Mouse (Mus musculus): ENCODE data around the gene Cenpx. TPM values are rescaled to one million over a fixed set of nuclear protein-coding genes. Genes with fewer than 3 reads are reported as not detected.
"Not testable (repeated sequence)": the region's sequence is repeated elsewhere in the genome, so short reads cannot be mapped to it uniquely, and the experiment has no call there.

The Cenpx gene
- 57.6 TPM for polyA plus RNA-seq (2012; fragmentation: generic; extraction: Trizol)
- long read RNA-seq, experiment 1, transcript Cenpx-203 (6 exons, 873 nt), result minor isoform, 5 of 58 reads
- long read RNA-seq, experiment 1, transcript Cenpx-202 (5 exons, 606 nt), result major isoform, 42 of 58 reads
- long read RNA-seq, experiment 1, partial matches to known transcripts, result 2 of 58 reads
- long read RNA-seq, experiment 1, other reads (novel, unspliced or antisense), result 8 of 58 reads
- long read RNA-seq, experiment 2, transcript Cenpx-202 (5 exons, 606 nt), result major isoform, 5 of 10 reads
- long read RNA-seq, experiment 2, partial matches to known transcripts, result 1 of 10 reads
- long read RNA-seq, experiment 2, other reads (novel, unspliced or antisense), result 2 of 10 reads

DNA sequence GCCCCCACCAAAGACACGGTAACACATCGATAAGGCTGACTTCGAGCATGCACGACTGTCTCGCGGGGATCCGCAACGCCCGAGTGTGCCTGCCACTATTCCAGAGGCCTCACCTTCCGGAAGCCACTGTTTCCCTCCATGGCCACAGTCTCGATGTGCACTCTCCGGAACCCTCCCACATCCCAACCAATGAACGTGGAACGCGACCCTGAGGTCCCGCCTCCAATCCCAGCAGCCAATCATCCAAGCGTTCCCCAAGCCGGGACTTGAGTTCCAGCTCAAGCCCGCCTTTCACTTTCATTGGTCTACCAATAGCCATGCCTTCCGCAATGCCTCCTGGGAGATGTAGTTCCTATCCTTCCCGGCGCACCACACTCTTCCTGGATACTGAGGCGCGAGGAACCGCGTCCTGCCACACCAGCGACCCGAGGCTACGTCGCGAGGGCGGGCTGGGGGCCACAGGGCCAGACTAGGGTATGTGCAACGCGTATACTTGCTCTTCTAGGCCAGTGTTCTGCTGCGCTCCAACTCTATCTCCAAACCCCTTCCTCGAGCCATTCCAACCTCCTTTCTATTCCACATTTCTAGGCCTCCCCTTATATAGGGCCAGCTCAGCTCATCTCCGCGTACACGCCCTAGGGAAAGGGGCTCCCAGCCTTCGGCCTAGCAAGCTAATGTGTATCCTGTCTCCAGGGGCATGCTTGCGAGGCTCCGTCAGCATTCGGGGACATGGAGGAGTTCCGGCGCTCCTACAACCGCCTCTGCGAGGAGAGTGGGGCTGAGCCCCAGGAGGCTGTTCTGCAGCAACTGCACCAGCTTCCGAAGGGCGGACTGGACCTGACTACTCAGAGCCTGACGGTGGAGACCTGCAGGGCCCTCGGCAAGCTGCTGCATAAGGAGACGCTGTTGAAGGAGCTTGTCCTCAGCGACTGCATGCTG, at the start of gene Cenpx, which contains the start of gene Lrrc45:
TSS of gene Cenpx (minus strand) at position 159 of the 939 bp plus-strand sequence.
TSS of gene Lrrc45 (plus strand) at position 346 of the 939 bp plus-strand sequence.
- TF ChIP-seq MAX (IDR thresholded peaks at IDR 0.05) (peak; percentile 87), CTCF (IDR thresholded peaks at IDR 0.05; ENCODE audit: control insufficient read depth, insufficient read depth, insufficient read length) (no peak)

GRCm38 (mm10) chr11:120762672-120763041, 49.1 kb upstream of the Cenpx start, which contains the start of gene Hmga1b:
TSS of gene Hmga1b (plus strand) at chr11:120762794.
- H3K27me3 ChIP-seq (ENCODE audit: control insufficient read depth, insufficient read depth, insufficient read length); H3K79me2 ChIP-seq (ENCODE audit: control insufficient read depth, insufficient read depth); H3K79me3 ChIP-seq (ENCODE audit: low read depth); H3K36me3 ChIP-seq (ENCODE audit: control insufficient read depth, insufficient read depth); H3ac ChIP-seq (ENCODE audit: control insufficient read depth, insufficient read length, low read depth); H3K4me3 ChIP-seq (ENCODE audit: insufficient read depth, poor library complexity, severe bottlenecking): not testable (repeated sequence)

More for the DNA sequence above, at the start of gene Cenpx, which contains the start of gene Lrrc45:
- Histone ChIP-seq H3K79me2 (ENCODE audit: control insufficient read depth, insufficient read depth) (no peaks in the 10 kb centered on the region), H3ac (ENCODE audit: control insufficient read depth, insufficient read length, low read depth) (peak within 1 kb of the TSS; percentile 94), H3K79me3 (ENCODE audit: low read depth) (no peaks in the 10 kb centered on the region), H3K4me3 (ENCODE audit: insufficient read depth, poor library complexity, severe bottlenecking) (peak within 1 kb of the TSS; percentile 53), H3K27me3 (ENCODE audit: control insufficient read depth, insufficient read depth, insufficient read length) (no peaks in the 10 kb centered on the region), H3K36me3 (ENCODE audit: control insufficient read depth, insufficient read depth) (peaks cover 38% of the 10 kb centered on the region)

DNA sequence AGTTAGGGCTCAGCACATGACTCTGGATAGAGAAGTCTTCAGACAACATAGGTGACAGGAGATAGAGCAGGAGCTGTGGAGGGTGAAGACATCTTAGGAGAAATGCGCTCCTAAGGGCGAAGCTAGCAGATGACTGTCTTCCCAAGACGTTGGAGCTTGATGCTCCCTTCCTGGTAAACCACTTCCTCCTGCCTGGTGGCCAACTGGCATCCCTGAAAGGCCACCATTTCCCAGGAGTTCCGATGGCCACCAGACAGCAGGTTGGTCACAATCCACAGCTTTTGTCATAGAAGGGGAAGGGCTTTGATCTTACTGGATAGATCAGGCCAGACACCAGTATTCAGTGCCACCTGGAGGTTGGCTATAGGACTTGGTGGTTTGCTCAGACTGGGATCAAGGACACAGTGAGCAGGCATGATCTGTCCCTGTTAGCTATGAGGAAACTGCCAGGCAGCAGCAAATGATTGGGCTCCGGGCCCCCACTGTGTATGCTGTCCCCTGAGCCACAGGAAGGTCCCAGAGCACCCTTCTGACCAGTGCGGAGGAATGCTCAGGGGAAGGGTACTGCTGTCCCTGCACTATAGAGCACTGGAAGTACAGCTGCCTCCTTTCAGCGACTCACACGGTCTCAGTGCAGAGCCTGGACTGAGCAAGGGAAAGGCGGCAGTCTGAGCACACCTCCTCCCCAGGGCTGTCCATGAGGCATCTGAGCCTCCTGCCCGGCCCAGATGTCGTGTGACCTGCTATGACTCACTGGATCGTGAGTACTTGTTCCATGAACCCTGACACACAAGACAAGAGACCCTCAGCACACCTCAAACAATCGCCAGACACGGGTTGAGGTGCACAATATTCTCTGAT, 48.5 kb upstream of the Cenpx start:
- Histone ChIP-seq H3K79me2 (ENCODE audit: control insufficient read depth, insufficient read depth) (no peaks in the 10 kb centered on the region), H3K79me3 (ENCODE audit: low read depth) (no peaks in the 10 kb centered on the region), H3K36me3 (ENCODE audit: control insufficient read depth, insufficient read depth) (no peaks in the 10 kb centered on the region), H3K27me3 (ENCODE audit: control insufficient read depth, insufficient read depth, insufficient read length) (no peaks in the 10 kb centered on the region), H3K4me3 (ENCODE audit: insufficient read depth, poor library complexity, severe bottlenecking) (no peak overlapping the region), H3ac (ENCODE audit: control insufficient read depth, insufficient read length, low read depth) (no peak overlapping the region)
- TF ChIP-seq CEBPB (IDR thresholded peaks at IDR 0.05; ENCODE audit: low read depth) (no peak), MAX (IDR thresholded peaks at IDR 0.05) (peak; percentile 52)

DNA sequence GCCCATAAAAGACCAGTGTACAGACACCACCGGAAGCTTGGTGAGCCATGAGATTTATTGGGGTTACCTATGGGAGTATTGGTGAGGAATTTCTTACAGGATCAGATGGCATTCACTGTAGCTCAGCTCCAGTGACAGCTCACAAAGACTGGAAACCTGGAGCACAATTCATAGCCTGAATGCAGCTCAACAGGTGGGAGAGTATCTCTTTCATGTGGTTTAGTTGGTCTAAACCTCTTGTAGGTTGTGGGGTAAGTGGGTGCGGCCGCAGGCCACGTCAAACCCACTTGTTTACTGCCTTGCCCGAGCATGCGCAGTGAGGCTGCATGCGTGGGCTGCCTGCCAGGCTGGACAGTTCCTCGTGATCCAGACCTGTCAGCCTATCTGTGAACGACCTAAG, 46.7 kb upstream of the Cenpx start:
- Histone ChIP-seq H3K79me3 (ENCODE audit: low read depth) (no peaks in the 10 kb centered on the region), H3K4me3 (ENCODE audit: insufficient read depth, poor library complexity, severe bottlenecking) (no peak overlapping the region), H3K27me3 (ENCODE audit: control insufficient read depth, insufficient read depth, insufficient read length) (no peaks in the 10 kb centered on the region), H3ac (ENCODE audit: control insufficient read depth, insufficient read length, low read depth) (no peak overlapping the region), H3K79me2 (ENCODE audit: control insufficient read depth, insufficient read depth) (no peaks in the 10 kb centered on the region), H3K36me3 (ENCODE audit: control insufficient read depth, insufficient read depth) (no peaks in the 10 kb centered on the region)
- no peak for TF ChIP-seq MYOG (IDR thresholded peaks at IDR 0.05; ENCODE audit: control insufficient read depth, extremely low read depth, insufficient read length)
- no peak for TF ChIP-seq CTCF (IDR thresholded peaks at IDR 0.05; ENCODE audit: control insufficient read depth, insufficient read depth, insufficient read length)
- no peak for TF ChIP-seq MAX (IDR thresholded peaks at IDR 0.05)
- TF ChIP-seq FOSL1 (IDR thresholded peaks at IDR 0.05; ENCODE audit: insufficient read depth, low read length, poor library complexity, severe bottlenecking), result no peak
- no peak for TF ChIP-seq USF1 (IDR thresholded peaks at IDR 0.05; ENCODE audit: low read depth)
- TF ChIP-seq CEBPB (IDR thresholded peaks at IDR 0.05; ENCODE audit: low read depth), result no peak
- no peak for TF ChIP-seq MYOD1 (IDR thresholded peaks at IDR 0.05; ENCODE audit: control insufficient read depth, insufficient read length, low read depth)

- Histone ChIP-seq H3ac (ENCODE audit: control insufficient read depth, insufficient read length, low read depth) (no peak overlapping the region), H3K4me3 (ENCODE audit: insufficient read depth, poor library complexity, severe bottlenecking) (no peak overlapping the region), H3K79me2 (ENCODE audit: control insufficient read depth, insufficient read depth) (no peaks in the 10 kb centered on the region), H3K79me3 (ENCODE audit: low read depth) (no peaks in the 10 kb centered on the region), H3K36me3 (ENCODE audit: control insufficient read depth, insufficient read depth) (no peaks in the 10 kb centered on the region), H3K27me3 (ENCODE audit: control insufficient read depth, insufficient read depth, insufficient read length) (no peaks in the 10 kb centered on the region)
- TF ChIP-seq MYOG (IDR thresholded peaks at IDR 0.05; ENCODE audit: control insufficient read depth, extremely low read depth, insufficient read length) (no peak), USF1 (IDR thresholded peaks at IDR 0.05; ENCODE audit: low read depth) (no peak), CTCF (IDR thresholded peaks at IDR 0.05; ENCODE audit: control insufficient read depth, insufficient read depth, insufficient read length) (no peak), FOSL1 (IDR thresholded peaks at IDR 0.05; ENCODE audit: insufficient read depth, low read length, poor library complexity, severe bottlenecking) (no peak), MAX (IDR thresholded peaks at IDR 0.05) (no peak), CEBPB (IDR thresholded peaks at IDR 0.05; ENCODE audit: low read depth) (no peak), MYOD1 (IDR thresholded peaks at IDR 0.05; ENCODE audit: control insufficient read depth, insufficient read length, low read depth) (no peak)
Observed at GRCm38 (mm10) chr11:120751606-120752005, 38.1 kb upstream of the Cenpx start.
